ENCODE assay signal across 12 mouse cellular contexts in genomic region chr4:134634001-134634400, GRCm38 (mm10).
DNase-seq lines count a peak whose midpoint lies in the region; ATAC-seq and TF ChIP-seq lines count a peak whose summit lies in the region.
"Had no signal": no experiment of that assay in that cellular context is flagged by ENCODE, and none has a peak within 500 bp of the region (broad histone marks: within the 10 kb centered on the region; RNA-seq: fewer than 3 reads in every experiment).

No protein-coding gene starts in this region.

- 53% methylated on average over 13 of the region's 13 CpGs for WGBS in forebrain, embryonic 12.5 days
- 32% methylated on average over 13 of the region's 13 CpGs for WGBS in forebrain, postnatal 0 days
- WGBS in forebrain, embryonic 14.5 days: 34% methylated on average over 13 of the region's 13 CpGs
- WGBS in macrophage (ENCODE audit: missing documents): 91% methylated on average over 13 of the region's 13 CpGs

- TF ChIP-seq CTCF in forebrain, postnatal 0 days (IDR thresholded peaks at IDR 0.05; ENCODE audit: low read depth): no peak

- H3K27ac ChIP-seq in forebrain, embryonic 12.5 days: 0 out of 2 replicates have a peak overlapping the region, but pooled peaks have one; percentile 53
- H3K27ac ChIP-seq in forebrain, postnatal 0 days (ENCODE audit: low read depth, low read length): no peak overlapping the region
- H3K27ac ChIP-seq in ES-E14 (ENCODE audit: insufficient read depth, low read depth, low read length, poor library complexity, severe bottlenecking): no peak overlapping the region
- no peak overlapping the region for H3K27ac ChIP-seq in forebrain, embryonic 14.5 days (ENCODE audit: low read depth, low read length)
- peak overlapping the region; percentile 98; the same call in 1 of the 2 replicates for H3K27ac ChIP-seq in macrophage
- H3K27ac ChIP-seq: liver, embryonic 14.5 days had no signal

- no peaks in the 10 kb centered on the region for H3K36me3 ChIP-seq in forebrain, embryonic 12.5 days (replicated peaks)
- no peaks in the 10 kb centered on the region for H3K36me3 ChIP-seq in forebrain, postnatal 0 days (ENCODE audit: insufficient read depth)
- H3K36me3 ChIP-seq in ES-E14 (ENCODE audit: control insufficient read depth, insufficient read depth, low read length, poor library complexity, severe bottlenecking) (no peaks in the 10 kb centered on the region), macrophage (ENCODE audit: inconsistent target) (peaks cover 4% of the 10 kb centered on the region; the same call in 1 of the 2 replicates)
- H3K36me3 ChIP-seq in forebrain, embryonic 14.5 days (ENCODE audit: control insufficient read depth, insufficient read depth, low read length): no peaks in the 10 kb centered on the region
- H3K36me3 ChIP-seq: embryonic facial prominence, embryonic 12.5 days; heart, embryonic 15.5 days had no signal

- no peak for DNase-seq in forebrain, postnatal 0 days
- DNase-seq in ES-E14 (ENCODE audit: low read depth, low spot score): no peak
- DNase-seq in forebrain, embryonic 14.5 days (ENCODE audit: low spot score): peak; percentile 73
- DNase-seq in lung, postnatal 36 days: no peak
- DNase-seq in urinary bladder, postnatal 10 days (ENCODE audit: low spot score): no peak
- DNase-seq: midbrain, embryonic 14.5 days; right cerebral cortex, adult 18-20 months had no signal

- ATAC-seq in forebrain, embryonic 12.5 days (ENCODE audit: low FRiP score): no peak
- no peak for ATAC-seq in forebrain, postnatal 0 days
- ATAC-seq in forebrain, embryonic 14.5 days: no peak

- no peak overlapping the region for H3K4me2 ChIP-seq in forebrain, embryonic 12.5 days
- H3K4me2 ChIP-seq in forebrain, postnatal 0 days (ENCODE audit: low read depth): no peak overlapping the region
- no peak overlapping the region for H3K4me2 ChIP-seq in forebrain, embryonic 14.5 days (ENCODE audit: low read length)
- H3K4me2 ChIP-seq: embryonic facial prominence, embryonic 12.5 days; heart, embryonic 15.5 days had no signal

- H3K79me2 ChIP-seq in macrophage (ENCODE audit: inconsistent target): peaks cover 92% of the 10 kb centered on the region

- in situ Hi-C loops in ES-E14 (cut with MboI; ENCODE audit: low sequenced_read_pairs in 2 of 2, unreplicated experiment in 2 of 2): no loop called here

- no peak overlapping the region for H3K4me3 ChIP-seq in forebrain, embryonic 12.5 days (replicated peaks)
- no peak overlapping the region for H3K4me3 ChIP-seq in forebrain, postnatal 0 days (ENCODE audit: low read depth, low read length)
- peak overlapping the region in 1 of 2 experiments; percentile 20; a peak in 1 of 4 replicates for H3K4me3 ChIP-seq in ES-E14 (ENCODE audit: insufficient read depth in 1 of 2, low read depth in 1 of 2, low read length in 2 of 2, poor library complexity in 1 of 2, severe bottlenecking in 1 of 2)
- H3K4me3 ChIP-seq in forebrain, embryonic 14.5 days (ENCODE audit: low read depth, low read length): no peak overlapping the region
- no peak overlapping the region for H3K4me3 ChIP-seq in macrophage (ENCODE audit: inconsistent target)
- H3K4me3 ChIP-seq: embryonic facial prominence, embryonic 12.5 days; heart, embryonic 15.5 days had no signal

- no peak overlapping the region for H3K9ac ChIP-seq in forebrain, embryonic 12.5 days
- no peak overlapping the region for H3K9ac ChIP-seq in forebrain, postnatal 0 days
- 0 out of 2 replicates have a peak overlapping the region, but pooled peaks have one; percentile 8 for H3K9ac ChIP-seq in ES-E14 (ENCODE audit: insufficient read depth, low read depth, low read length, poor library complexity, severe bottlenecking)
- H3K9ac ChIP-seq in forebrain, embryonic 14.5 days (ENCODE audit: low read length): no peak overlapping the region
- H3K9ac ChIP-seq: embryonic facial prominence, embryonic 12.5 days; heart, embryonic 15.5 days; liver, embryonic 14.5 days had no signal

- H3K4me1 ChIP-seq in forebrain, embryonic 12.5 days: peaks cover 49% of the 10 kb centered on the region
- peaks cover 10% of the 10 kb centered on the region; the same call in 1 of the 2 replicates for H3K4me1 ChIP-seq in forebrain, postnatal 0 days (ENCODE audit: insufficient read depth)
- H3K4me1 ChIP-seq in ES-E14 (ENCODE audit: control insufficient read depth in 2 of 2, insufficient read depth in 2 of 2, low read length in 2 of 2, poor library complexity in 1 of 2): peaks cover 2 to 18% of the 10 kb centered on the region in 2 experiments; a peak in 2 of 4 replicates
- peaks cover 17% of the 10 kb centered on the region for H3K4me1 ChIP-seq in forebrain, embryonic 14.5 days (ENCODE audit: control insufficient read depth, insufficient read depth, low read length)

- H3K27me3 ChIP-seq in forebrain, embryonic 12.5 days: 0 out of 2 replicates have a peak, but pooled peaks cover 4% of the 10 kb centered on the region
- no peaks in the 10 kb centered on the region for H3K27me3 ChIP-seq in forebrain, postnatal 0 days (ENCODE audit: insufficient read depth, low read length)
- H3K27me3 ChIP-seq in forebrain, embryonic 14.5 days (replicated peaks; ENCODE audit: control insufficient read depth, insufficient read depth, low read length): no peaks in the 10 kb centered on the region
- H3K27me3 ChIP-seq: embryonic facial prominence, embryonic 12.5 days; heart, embryonic 15.5 days had no signal

- no peaks in the 10 kb centered on the region for H3K9me3 ChIP-seq in forebrain, embryonic 12.5 days
- peaks cover 2% of the 10 kb centered on the region; the same call in 1 of the 2 replicates for H3K9me3 ChIP-seq in forebrain, postnatal 0 days (ENCODE audit: low read length)
- no peaks in the 10 kb centered on the region for H3K9me3 ChIP-seq in ES-E14 (ENCODE audit: control insufficient read depth, insufficient read depth, low read depth, low read length)
- no peaks in the 10 kb centered on the region for H3K9me3 ChIP-seq in forebrain, embryonic 14.5 days (replicated peaks; ENCODE audit: control insufficient read depth, low read length)
- H3K9me3 ChIP-seq: embryonic facial prominence, embryonic 12.5 days; heart, embryonic 15.5 days had no signal

TF ChIP-seq in ES-E14, 5 proteins besides CTCF, POLR2A, EP300 and RAD21:
- TF ChIP-seq CHD2 (IDR thresholded peaks at IDR 0.05; ENCODE audit: low read depth, low read length) (no peak), ZC3H11A (IDR thresholded peaks at IDR 0.05; ENCODE audit: borderline replicate concordance, low read depth, low read length) (no peak), MAFK (IDR thresholded peaks at IDR 0.05; ENCODE audit: insufficient read depth, low read depth, low read length) (peak; percentile 99), ZNF384 (IDR thresholded peaks at IDR 0.05; ENCODE audit: low read depth, low read length) (no peak), HCFC1 (IDR thresholded peaks at IDR 0.05; ENCODE audit: borderline replicate concordance, insufficient read depth, low read length) (no peak)

Comparison
In these comparisons a context has a peak if more than half of its experiments do, and no peak if none do; other contexts are left out.
1. H3K27ac ChIP-seq: peak in forebrain, embryonic 12.5 days (single experiment) and macrophage (single experiment); none in forebrain, postnatal 0 days (single experiment), ES-E14 (single experiment) and forebrain, embryonic 14.5 days (single experiment).